Mouse (Mus musculus) heart, adult 8-10 months (tissue): ENCODE results near the gene Itgb1. TPM values are rescaled to one million over a fixed set of nuclear protein-coding genes. Genes with fewer than 3 reads are reported as not detected.

ENCODE experiments used
- DNase-seq: peaks from one replicate; pipeline ENCODE4 v3.0.0; 2022; ENCODE audit warnings: low spot score
- total RNA-seq, 4 experiments: library from RNA; stranded (reverse); gene quantifications; 2 replicates each; pipeline ENCODE4 v1.2.4; 2022

Itgb1 gene
- 100 to 1,000 TPM; 294 to 330 (median 319) TPM for total RNA-seq

- DNase-seq = peak; percentile 94
These were observed at the start of gene Itgb1 for GRCm38 (mm10) chr8:128685507-128686428. Gene Itgb1, plus strand, starts transcription at chr8:128685654.

- DNase-seq = no peak
These were observed 42.4 kb upstream of the Itgb1 start for GRCm38 (mm10) chr8:128643104-128643503.

GRCm38 (mm10) chr8:128645452-128645851, 40.0 kb upstream of the Itgb1 start:
- no peak for DNase-seq

- no peak for DNase-seq
These were observed 39.0 kb upstream of the Itgb1 start for GRCm38 (mm10) chr8:128646456-128646855.

- no peak for DNase-seq
These were observed 37.4 kb upstream of the Itgb1 start for GRCm38 (mm10) chr8:128648071-128648470.

- peak; percentile 38 for DNase-seq
These were observed 35.1 kb upstream of the Itgb1 start for GRCm38 (mm10) chr8:128650331-128650855.

- peak; percentile 61 for DNase-seq
These were observed 32.9 kb upstream of the Itgb1 start for GRCm38 (mm10) chr8:128652399-128653109.

GRCm38 (mm10) chr8:128653642-128654364, 31.7 kb upstream of the Itgb1 start:
- DNase-seq = peak; percentile 62

GRCm38 (mm10) chr8:128654365-128655099, 30.9 kb upstream of the Itgb1 start:
- peak; percentile 82 for DNase-seq

- DNase-seq = no peak
These were observed 23.3 kb upstream of the Itgb1 start for GRCm38 (mm10) chr8:128662144-128662543.

- DNase-seq = no peak
These were observed 22.8 kb upstream of the Itgb1 start for GRCm38 (mm10) chr8:128662696-128663095.

GRCm38 (mm10) chr8:128663106-128663505, 22.3 kb upstream of the Itgb1 start:
- peak; percentile 38 for DNase-seq

GRCm38 (mm10) chr8:128666576-128667263, 18.7 kb upstream of the Itgb1 start:
- DNase-seq = no peak

GRCm38 (mm10) chr8:128671813-128672212, 13.6 kb upstream of the Itgb1 start:
- DNase-seq = no peak

- DNase-seq = no peak
These were observed 13.0 kb upstream of the Itgb1 start for GRCm38 (mm10) chr8:128672441-128672840.

GRCm38 (mm10) chr8:128672950-128673349, 12.5 kb upstream of the Itgb1 start:
- DNase-seq = no peak

- DNase-seq = no peak
These were observed 9.4 kb upstream of the Itgb1 start for GRCm38 (mm10) chr8:128675848-128676629.

GRCm38 (mm10) chr8:128679909-128680308, 5.5 kb upstream of the Itgb1 start:
- DNase-seq = peak; percentile 80

GRCm38 (mm10) chr8:128680548-128681325, 4.7 kb upstream of the Itgb1 start:
- no peak for DNase-seq
